Mouse (Mus musculus) forebrain, embryonic 13.5 days (tissue): ENCODE results near the gene Rnf207. TPM values are rescaled to one million over a fixed set of nuclear protein-coding genes. Genes with fewer than 3 reads are reported as not detected.

Source experiments
- ATAC-seq: fragments of 200-750 bp; cut with Nextera tagmentation; 2 replicates; pipeline ENCODE4 v1.8.0; 2017
- H3K27ac ChIP-seq: fragments of 300-500 bp; sonication (generic); 2 replicates; pipeline ENCODE4 v1.5.1; 2015; ENCODE audit warnings: inconsistent platforms, mild to moderate bottlenecking, moderate library complexity
- H3K27me3 ChIP-seq: fragments of 300-500 bp; sonication (generic); 2 replicates; pipeline ENCODE4 v1.6.1; 2015; ENCODE audit warnings: mild to moderate bottlenecking, inconsistent platforms
- H3K36me3 ChIP-seq: fragments of 300-500 bp; sonication (generic); 2 replicates; pipeline ENCODE4 v1.6.1; 2015; ENCODE audit warnings: mild to moderate bottlenecking, inconsistent platforms; ENCODE audit not compliant: poor library complexity, severe bottlenecking
- H3K4me1 ChIP-seq: fragments of 300-500 bp; sonication (generic); 2 replicates; pipeline ENCODE4 v1.6.1; 2015; ENCODE audit warnings: inconsistent platforms
- H3K4me2 ChIP-seq: fragments of 300-500 bp; sonication (generic); 2 replicates; pipeline ENCODE4 v1.6.1; 2015; ENCODE audit warnings: inconsistent platforms, mild to moderate bottlenecking, moderate library complexity
- H3K4me3 ChIP-seq: fragments of 300-500 bp; sonication (generic); 2 replicates; pipeline ENCODE4 v1.5.1; 2015; ENCODE audit warnings: mild to moderate bottlenecking, inconsistent platforms
- H3K9ac ChIP-seq: fragments of 300-500 bp; sonication (generic); 2 replicates; pipeline ENCODE4 v1.6.1; 2015; ENCODE audit warnings: mild to moderate bottlenecking, inconsistent platforms
- H3K9me3 ChIP-seq: fragments of 300-500 bp; sonication (generic); replicated peaks from 2 replicates; pipeline ENCODE4 v1.6.1; 2016; ENCODE audit warnings: inconsistent platforms
- WGBS: fragments of 180-500 bp; shearing (Covaris S2); methylation state at CpG from one replicate; pipeline ENCODE4 v1.1.7; 2015; 5-methylcytosine and 5-hydroxymethylcytosine counted together
- polyA plus RNA-seq: library from polyadenylated mRNA; unstranded; fragments of >200 nt; fragmentation: Nextera tagmentation; extraction: Ambion mirVana; gene quantifications from 2 replicates; pipeline ENCODE4 v1.2.1, GENCODE M21; 2015

The Rnf207 gene
- polyA plus RNA-seq, 1 experiment from 2014 or later: 1.7 TPM

DNA sequence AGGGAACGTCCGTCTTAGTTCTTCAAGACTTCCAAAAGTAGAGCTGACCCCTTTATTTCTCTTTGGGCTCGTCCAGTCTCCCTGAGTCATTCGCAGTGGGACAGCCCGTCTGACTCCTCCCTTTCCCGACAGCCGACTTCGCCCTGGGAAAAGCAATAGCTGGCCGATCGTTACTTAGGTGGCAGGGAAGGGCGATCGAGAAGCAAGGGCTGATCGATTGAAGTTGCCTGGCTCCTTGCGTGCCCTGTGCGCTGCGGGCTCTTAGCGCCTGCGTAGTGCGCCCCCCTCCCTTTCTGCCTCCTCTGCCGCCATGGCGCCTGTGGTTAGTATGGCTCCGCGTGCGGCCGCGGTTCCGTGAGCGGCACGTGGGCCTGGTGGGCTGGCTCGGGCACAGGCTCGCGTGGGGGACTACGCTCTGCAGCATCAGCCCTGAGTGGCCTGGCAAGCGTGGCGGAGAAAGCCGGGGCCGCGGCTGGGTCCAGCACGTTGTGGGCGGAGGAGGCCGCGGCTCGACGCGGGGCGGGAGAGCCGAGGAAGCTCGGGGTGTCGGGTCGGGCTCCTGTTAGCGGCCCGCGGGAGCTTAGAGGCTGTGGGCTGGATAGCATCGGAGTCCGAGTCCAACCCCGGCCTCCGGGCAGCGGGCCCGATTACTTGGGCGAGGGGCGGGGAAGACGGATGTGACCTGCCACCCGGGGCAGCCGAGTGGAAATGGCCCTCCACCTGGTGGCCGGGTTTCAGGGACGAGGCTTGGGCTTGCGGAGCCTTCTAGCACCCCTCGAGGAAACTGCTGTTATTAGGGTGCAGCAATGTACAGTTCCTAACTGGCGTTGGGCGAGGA, 7.0 kb upstream of the Rnf207 start, which contains the start of gene Rpl22:
Rpl22 (plus strand) TSS at position 169 of the 838 bp plus-strand sequence.
- Histone ChIP-seq H3K27ac (no peak within 1 kb of the TSS), H3K9ac (peak within 1 kb of the TSS; percentile 96), H3K36me3 (peaks cover 24% of the 10 kb centered on the region), H3K27me3 (peaks cover 6% of the 10 kb centered on the region; the same call in 1 of the 2 replicates), H3K9me3 (no peaks in the 10 kb centered on the region), H3K4me3 (peak within 1 kb of the TSS; percentile 98), H3K4me2 (peak within 1 kb of the TSS; percentile 84), H3K4me1 (peaks cover 15% of the 10 kb centered on the region)
- peak; percentile 98 for ATAC-seq
- under 1% methylated on average over 70 of the region's 70 CpGs for WGBS

DNA sequence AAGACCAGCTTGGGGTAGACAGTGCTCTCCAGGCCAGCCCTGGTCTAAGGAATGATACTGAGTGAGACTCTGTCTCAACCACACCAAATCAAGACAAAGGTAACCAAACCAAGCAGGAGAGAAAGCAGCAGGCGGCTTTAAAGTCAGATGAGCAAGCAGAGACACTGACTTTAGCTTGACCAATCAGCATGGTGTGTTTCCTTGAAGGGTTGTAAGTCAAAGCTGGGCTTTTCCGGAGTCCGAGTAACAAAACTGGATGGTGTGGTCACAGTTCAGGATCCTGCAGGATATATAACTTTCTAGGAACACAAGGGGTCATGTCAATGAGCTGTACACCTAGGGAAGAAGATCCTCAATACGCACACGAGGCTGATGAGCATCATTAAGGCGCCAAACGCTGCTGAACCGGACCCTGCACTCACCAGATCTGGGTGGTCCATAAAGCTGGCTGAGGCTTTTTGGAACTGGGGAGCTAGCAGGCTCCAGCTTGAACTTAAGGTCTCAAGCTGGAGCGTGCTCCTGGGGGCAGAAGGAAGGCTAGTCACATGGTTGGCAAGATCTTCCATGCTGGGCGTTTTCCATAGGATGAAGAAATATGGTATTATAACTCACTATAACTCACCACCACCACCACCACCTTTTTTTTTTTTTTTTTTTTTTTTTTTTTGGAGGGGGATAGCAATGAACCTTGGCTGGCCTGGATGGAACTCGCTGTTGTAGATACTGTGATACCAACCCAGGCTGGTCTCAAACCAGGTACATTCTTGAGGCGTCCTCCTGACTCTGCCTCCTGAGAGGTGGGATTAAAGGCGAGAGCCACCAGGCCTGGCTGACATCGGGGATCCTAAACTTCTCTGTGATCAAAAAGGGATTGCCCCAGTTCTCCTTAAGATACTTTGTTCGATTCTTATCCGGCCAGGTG, 6.1 kb upstream of the Rnf207 start:
- Histone ChIP-seq H3K27ac (no peak overlapping the region), H3K4me2 (peak overlapping the region; percentile 39; the same call in 1 of the 2 replicates), H3K4me1 (peaks cover 15% of the 10 kb centered on the region), H3K27me3 (peaks cover 6% of the 10 kb centered on the region; the same call in 1 of the 2 replicates), H3K36me3 (peaks cover 15% of the 10 kb centered on the region), H3K4me3 (peak overlapping the region; percentile 98), H3K9me3 (no peaks in the 10 kb centered on the region), H3K9ac (0 out of 2 replicates have a peak overlapping the region, but pooled peaks have one; percentile 34)
- ATAC-seq: peak; percentile 44
- 60% methylated on average over 16 of the region's 16 CpGs for WGBS

DNA sequence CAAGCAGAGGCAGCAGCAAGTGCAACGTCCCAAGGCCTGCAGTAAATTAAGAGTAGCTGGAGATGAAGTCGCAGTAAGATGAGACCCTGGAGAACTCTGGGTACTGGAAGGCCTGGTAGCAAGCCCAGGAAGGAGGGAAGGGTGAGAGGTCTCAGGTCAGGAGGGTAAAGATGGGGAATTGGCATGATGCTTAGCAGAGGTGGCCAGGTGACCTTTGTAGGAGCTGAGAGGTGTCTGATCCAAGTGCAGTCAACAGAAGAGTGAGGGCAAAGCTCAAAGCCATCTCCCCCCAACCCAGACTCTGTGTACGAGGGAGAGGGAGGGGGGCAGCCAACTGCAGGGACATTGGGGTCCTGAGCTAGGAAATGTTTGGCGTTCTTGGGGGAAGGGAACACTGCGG, 2.7 kb upstream of the Rnf207 start:
- Histone ChIP-seq H3K4me2 (no peak overlapping the region), H3K4me1 (peaks cover 2% of the 10 kb centered on the region), H3K36me3 (no peaks in the 10 kb centered on the region), H3K9me3 (no peaks in the 10 kb centered on the region), H3K27me3 (peaks cover 36% of the 10 kb centered on the region), H3K4me3 (no peak overlapping the region), H3K9ac (no peak overlapping the region), H3K27ac (no peak overlapping the region)
- ATAC-seq: no peak
- 64% methylated on average over 5 of the region's 5 CpGs for WGBS

DNA sequence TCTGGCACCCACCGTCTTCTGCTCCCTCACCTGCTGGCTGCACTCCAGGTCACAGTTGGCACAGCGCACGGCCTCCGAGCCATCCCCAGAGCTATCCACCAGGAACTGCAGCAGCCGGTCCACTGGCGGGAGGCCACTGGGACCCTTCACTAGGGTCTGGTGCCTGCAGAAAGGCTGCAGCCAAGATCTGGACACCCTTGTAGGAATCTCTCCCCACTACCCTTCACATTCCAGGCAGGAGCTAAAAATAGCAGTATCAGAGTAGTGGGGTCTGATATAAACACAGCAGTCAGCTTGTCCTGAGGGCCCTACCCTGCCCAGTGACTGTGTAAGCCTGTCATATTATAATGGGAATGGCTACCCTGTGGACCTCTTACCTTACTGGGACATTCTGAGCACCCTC, 1.2 kb downstream of the Rnf207 start:
- H3K27me3 ChIP-seq: peaks cover 75% of the 10 kb centered on the region
- no peaks in the 10 kb centered on the region for H3K9me3 ChIP-seq
- H3K4me3 ChIP-seq: no peak overlapping the region
- no peak overlapping the region for H3K4me2 ChIP-seq
- H3K4me1 ChIP-seq: peaks cover 14% of the 10 kb centered on the region
- no peak overlapping the region for H3K27ac ChIP-seq
- WGBS: 80% methylated on average over 6 of the region's 6 CpGs
- H3K9ac ChIP-seq: 0 out of 2 replicates have a peak overlapping the region, but pooled peaks have one; percentile 27
- no peaks in the 10 kb centered on the region for H3K36me3 ChIP-seq
- ATAC-seq: no peak

DNA sequence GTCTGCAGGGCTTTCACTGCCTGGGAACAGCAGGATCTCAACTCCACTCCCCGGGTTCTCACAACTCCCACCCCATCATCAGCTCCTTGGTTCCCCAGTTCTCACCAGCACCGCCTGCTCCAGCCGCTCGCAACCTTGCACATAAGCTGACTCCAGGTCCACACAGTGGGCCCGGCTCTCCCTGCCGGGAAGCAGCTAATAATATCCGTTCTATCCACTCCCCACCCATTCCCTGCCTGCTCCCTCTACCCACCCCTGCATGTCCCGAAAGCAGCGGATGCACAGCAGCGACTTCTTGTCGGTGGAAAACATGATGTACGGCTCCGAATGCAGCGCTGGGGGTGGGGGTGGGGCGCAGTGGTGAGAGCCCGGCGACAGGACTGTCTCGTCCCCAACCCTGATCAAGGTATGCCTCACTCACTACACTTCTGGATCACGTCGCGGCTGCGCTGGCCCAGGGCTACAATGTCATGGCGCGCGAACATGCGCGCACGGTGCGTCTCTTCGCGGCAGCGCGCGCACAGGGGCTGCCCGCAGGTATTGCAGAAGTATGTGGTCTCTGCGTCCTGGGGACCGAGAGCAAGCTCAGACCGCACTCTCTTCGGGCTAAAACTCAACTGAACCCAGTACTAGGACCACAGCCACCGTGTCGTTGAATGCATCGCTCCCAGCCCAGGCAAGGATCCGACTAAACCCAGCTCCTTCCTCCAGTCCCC, 3.1 kb downstream of the Rnf207 start:
- Histone ChIP-seq H3K9me3 (no peaks in the 10 kb centered on the region), H3K4me3 (peak overlapping the region; percentile 34), H3K4me2 (peak overlapping the region; percentile 54), H3K27ac (no peak overlapping the region), H3K4me1 (peaks cover 19% of the 10 kb centered on the region), H3K36me3 (no peaks in the 10 kb centered on the region), H3K27me3 (peaks cover 88% of the 10 kb centered on the region), H3K9ac (peak overlapping the region; percentile 16; the same call in 1 of the 2 replicates)
- 1% methylated on average over 43 of the region's 43 CpGs for WGBS
- no peak for ATAC-seq

DNA sequence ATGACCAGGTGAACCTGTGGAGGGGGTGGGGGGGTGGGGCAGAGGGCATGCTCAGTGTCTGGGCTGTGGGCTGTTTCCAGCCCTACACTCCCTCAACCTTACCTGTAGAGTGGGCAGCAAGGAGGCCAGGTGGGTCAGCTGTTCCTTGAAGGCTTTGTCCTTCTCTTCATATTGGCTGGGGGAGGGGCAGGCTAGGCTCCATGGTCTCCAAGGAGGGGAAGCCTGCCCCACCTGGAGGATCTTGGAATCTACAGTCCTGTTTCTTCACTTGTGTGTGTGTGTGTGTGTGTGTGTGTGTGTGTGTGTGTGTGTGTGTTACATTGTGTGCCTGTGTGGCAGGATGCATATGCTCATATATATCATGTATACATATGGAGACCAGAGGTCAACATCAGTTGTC, 4.9 kb downstream of the Rnf207 start:
- no peak overlapping the region for H3K4me3 ChIP-seq
- H3K27me3 ChIP-seq: peaks cover 94% of the 10 kb centered on the region
- peaks cover 19% of the 10 kb centered on the region for H3K4me1 ChIP-seq
- H3K4me2 ChIP-seq: peak overlapping the region; percentile 60; the same call in 1 of the 2 replicates
- no peaks in the 10 kb centered on the region for H3K9me3 ChIP-seq
- ATAC-seq: 0 out of 2 replicates have a peak, but pooled peaks have one; percentile 32
- no peak overlapping the region for H3K9ac ChIP-seq
- H3K36me3 ChIP-seq: 0 out of 2 replicates have a peak, but pooled peaks cover 1% of the 10 kb centered on the region
- no peak overlapping the region for H3K27ac ChIP-seq

DNA sequence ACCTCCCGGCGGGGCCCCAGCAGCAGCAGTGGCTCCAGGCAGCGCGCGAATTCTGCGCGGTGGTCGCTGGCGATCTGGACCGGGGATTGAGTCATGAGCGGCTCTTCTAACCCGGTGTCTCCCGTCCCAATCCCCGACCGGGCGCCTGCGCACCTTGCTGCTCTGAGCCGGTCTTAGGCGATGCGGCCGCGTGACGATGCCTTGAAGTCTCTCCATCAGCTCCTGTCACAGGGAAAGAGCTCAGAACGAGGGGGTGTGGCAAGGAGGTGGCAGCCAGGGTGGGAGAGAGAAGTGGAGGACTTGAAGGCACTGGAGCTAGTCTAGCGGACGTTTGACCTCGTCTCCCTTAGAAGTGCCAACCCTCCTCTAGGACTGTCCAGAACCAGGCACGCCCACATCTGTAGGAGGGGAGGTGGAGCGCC, 5.6 kb downstream of the Rnf207 start:
- Histone ChIP-seq H3K27me3 (peaks cover 87% of the 10 kb centered on the region), H3K4me1 (peaks cover 19% of the 10 kb centered on the region), H3K36me3 (0 out of 2 replicates have a peak, but pooled peaks cover 8% of the 10 kb centered on the region), H3K27ac (no peak overlapping the region), H3K9me3 (no peaks in the 10 kb centered on the region), H3K9ac (peak overlapping the region; percentile 48), H3K4me2 (peak overlapping the region; percentile 60), H3K4me3 (peak overlapping the region; percentile 34)
- peak; percentile 57 for ATAC-seq
- WGBS: 0% methylated on average over 29 of the region's 29 CpGs

DNA sequence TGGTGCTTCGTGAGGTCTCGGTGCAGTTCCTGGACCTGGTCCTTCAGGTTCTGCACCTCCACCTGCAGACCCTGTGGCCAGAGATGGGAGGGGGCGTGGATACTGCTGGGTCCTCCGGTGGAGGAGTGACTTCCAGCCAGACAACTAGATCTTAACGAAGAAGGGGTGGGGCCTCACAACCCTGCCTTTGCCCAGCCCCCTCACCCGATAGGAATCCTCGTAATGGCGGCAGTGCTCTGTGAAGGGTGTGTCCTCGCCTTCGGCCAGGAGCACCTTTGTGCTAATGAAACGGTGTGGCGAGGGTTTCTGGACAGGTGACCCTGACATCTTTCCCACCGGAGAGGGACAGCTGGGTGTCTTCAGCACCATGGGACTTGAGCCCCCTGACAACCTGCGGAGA, 6.6 kb downstream of the Rnf207 start:
- 0 out of 2 replicates have a peak overlapping the region, but pooled peaks have one; percentile 60 for H3K4me2 ChIP-seq
- no peak overlapping the region for H3K9ac ChIP-seq
- H3K27me3 ChIP-seq: peaks cover 77% of the 10 kb centered on the region
- no peak overlapping the region for H3K27ac ChIP-seq
- no peaks in the 10 kb centered on the region for H3K9me3 ChIP-seq
- H3K4me3 ChIP-seq: 0 out of 2 replicates have a peak overlapping the region, but pooled peaks have one; percentile 34
- no peak for ATAC-seq
- H3K4me1 ChIP-seq: peaks cover 19% of the 10 kb centered on the region
- H3K36me3 ChIP-seq: 0 out of 2 replicates have a peak, but pooled peaks cover 10% of the 10 kb centered on the region
- WGBS: 0% methylated on average over 14 of the region's 14 CpGs

DNA sequence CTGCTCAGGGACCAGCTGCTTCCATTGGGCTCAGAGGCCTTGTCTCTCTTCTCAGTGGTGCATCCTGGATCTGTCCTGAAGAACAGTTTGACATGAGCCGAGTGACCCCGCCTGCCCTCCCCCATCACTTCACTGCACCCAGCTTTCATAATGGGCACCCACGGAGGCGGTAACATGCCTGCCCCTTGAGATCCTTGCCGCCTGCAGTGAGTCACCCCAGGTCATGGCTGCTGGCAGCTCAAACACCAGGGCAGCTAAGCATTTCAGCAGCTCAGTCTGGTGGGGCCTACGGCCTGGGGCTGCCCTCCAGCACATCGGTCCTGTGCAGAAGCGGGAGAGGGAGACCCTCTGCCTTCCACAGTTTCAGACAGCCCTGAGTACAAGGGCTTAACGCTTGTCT, 11.3 kb downstream of the Rnf207 start:
- H3K4me1 ChIP-seq: peaks cover 5% of the 10 kb centered on the region; the same call in 1 of the 2 replicates
- ATAC-seq: no peak
- H3K27me3 ChIP-seq: peaks cover 30% of the 10 kb centered on the region
- H3K9ac ChIP-seq: no peak overlapping the region
- H3K4me3 ChIP-seq: no peak overlapping the region
- peaks cover 46% of the 10 kb centered on the region for H3K36me3 ChIP-seq
- H3K4me2 ChIP-seq: no peak overlapping the region
- H3K9me3 ChIP-seq: no peaks in the 10 kb centered on the region
- 82% methylated on average over 9 of the region's 9 CpGs for WGBS
- no peak overlapping the region for H3K27ac ChIP-seq

DNA sequence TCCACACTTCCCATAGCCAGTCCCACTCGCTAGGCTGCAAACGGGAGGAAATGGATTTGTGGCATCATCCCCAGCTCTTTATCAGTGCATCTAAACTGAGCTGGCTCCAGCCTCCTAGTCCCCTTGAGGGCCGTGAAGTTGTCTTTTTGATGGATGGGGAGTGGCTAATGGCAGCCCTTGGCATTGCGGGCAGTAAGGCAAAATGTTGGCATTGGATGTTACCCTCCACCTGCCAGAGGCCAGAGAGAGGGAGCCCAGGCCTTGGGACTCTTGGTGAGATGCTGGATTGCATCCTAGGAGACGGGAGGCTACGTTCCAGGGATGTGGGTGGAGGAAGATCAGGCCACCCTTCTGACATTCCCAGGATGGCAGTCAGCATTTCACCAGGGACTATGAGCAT, 12.8 kb downstream of the Rnf207 start:
- H3K36me3 ChIP-seq: peaks cover 61% of the 10 kb centered on the region
- no peak overlapping the region for H3K4me2 ChIP-seq
- H3K9me3 ChIP-seq: no peaks in the 10 kb centered on the region
- no peak for ATAC-seq
- no peak overlapping the region for H3K27ac ChIP-seq
- peaks cover 15% of the 10 kb centered on the region for H3K27me3 ChIP-seq
- no peak overlapping the region for H3K9ac ChIP-seq
- no peaks in the 10 kb centered on the region for H3K4me1 ChIP-seq
- no peak overlapping the region for H3K4me3 ChIP-seq
- 88% methylated on average over 6 of the region's 6 CpGs for WGBS

DNA sequence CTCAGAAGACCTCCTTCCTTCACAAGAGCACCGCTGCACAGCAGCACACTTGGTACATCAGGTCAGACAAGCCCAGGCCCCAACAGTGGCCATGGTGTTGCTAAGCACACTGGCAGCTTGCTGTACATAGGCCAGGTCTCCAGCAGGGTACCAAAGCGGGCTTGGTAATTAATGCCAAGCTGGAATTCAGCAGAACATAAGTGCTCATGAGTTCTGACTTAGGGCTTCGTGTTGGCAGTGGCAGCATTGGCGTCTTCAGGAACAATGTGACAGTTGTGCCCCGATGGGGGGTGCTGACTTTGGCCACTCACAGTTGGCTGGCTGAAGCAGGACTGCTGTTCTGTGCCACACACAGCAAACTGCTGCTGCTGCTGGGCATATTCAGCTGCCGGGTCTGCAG, 14.1 kb downstream of the Rnf207 start:
- Histone ChIP-seq H3K27me3 (peaks cover 2% of the 10 kb centered on the region; the same call in 1 of the 2 replicates), H3K9me3 (no peaks in the 10 kb centered on the region), H3K9ac (no peak overlapping the region), H3K4me1 (no peaks in the 10 kb centered on the region), H3K4me3 (no peak overlapping the region), H3K4me2 (no peak overlapping the region), H3K27ac (no peak overlapping the region), H3K36me3 (peaks cover 74% of the 10 kb centered on the region)
- no peak for ATAC-seq
- 87% methylated on average over 6 of the region's 6 CpGs for WGBS
